Mouse (Mus musculus): ENCODE data around the gene Susd3. TPM values are rescaled to one million over a fixed set of nuclear protein-coding genes. Genes with fewer than 3 reads are reported as not detected.

The Susd3 gene
- total RNA-seq, 2 experiments from 2014 or later = 0.47 to 1.0 TPM

DNA sequence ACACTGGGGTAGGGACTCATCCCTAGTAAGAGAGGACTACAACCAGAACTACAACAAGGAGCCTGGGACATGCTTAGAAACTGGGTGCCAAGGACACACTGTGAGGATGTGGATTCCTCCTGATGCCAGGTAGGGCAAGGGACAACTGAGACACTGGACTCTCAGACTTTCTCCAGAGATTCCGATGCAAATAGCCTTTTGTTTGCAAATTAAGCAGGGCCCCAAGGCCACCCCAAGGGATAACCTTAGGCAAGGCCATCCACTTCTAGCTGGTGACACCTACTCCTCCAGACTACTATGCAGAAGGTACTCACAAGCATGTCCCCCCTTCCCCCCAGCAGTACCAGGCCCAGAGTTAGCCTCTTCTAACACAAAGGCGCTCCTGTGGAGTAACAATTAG, 1.9 kb downstream of the Susd3 start:
- DNase-seq = no peak

DNA sequence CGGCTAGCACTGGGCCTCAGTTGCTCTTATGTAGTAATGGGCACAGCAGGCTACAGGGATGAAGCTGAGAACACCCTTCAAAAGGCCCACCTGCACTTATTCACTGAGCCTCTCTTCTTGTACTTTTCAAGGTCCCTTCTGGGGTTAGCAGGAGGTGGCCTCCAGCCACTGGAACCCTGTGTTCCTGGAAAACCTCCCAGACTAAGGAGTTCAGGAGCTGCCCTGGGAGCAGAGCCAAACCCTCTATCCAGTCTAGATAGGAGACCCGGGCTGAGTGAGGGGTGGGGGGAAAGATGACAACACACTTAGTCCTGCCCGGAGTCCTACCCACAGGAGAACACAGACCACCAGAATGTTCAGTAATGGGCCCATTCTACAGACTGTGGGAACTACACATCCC, 2.5 kb downstream of the Susd3 start:
- no peak for DNase-seq

DNA sequence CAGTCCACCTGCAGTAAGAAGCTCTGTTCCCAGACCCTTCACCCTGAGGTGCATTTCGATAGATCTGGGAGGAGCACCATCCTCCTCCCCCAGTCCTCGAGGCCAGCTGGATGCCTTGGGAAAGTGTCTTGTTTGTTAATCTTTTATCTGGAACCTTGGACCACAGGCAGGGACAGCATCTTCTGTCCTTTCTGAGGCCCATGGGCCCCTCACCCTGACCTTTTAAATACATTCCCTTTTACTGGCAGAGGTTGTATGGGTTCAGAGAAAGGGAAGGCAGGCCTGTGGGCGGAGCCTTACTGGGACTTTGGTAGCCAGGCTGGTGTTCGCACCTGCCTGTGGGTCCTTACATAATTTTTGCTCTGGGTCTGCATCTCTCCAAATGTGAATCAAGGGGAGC, 3.3 kb downstream of the Susd3 start:
- DNase-seq = no peak

DNA sequence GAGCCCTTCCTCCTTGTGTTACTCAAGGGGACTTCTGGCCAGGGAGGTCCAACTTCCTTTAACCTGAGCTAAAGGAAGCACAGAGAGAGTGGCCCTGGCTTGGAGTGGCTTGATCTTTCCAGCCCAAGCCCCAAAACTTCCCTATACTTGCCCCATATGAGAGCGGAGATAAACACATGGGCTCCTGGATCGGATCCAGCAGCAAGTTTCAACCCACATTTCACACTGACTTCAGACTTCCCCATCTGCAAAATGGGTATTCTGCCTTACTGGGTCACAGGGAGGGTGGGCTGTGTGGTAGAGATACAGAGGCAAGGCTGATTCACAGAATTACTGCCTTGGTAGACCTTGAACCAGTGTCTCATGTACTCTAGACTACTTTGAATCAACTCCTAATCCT, 5.0 kb downstream of the Susd3 start:
- no peak for DNase-seq

DNA sequence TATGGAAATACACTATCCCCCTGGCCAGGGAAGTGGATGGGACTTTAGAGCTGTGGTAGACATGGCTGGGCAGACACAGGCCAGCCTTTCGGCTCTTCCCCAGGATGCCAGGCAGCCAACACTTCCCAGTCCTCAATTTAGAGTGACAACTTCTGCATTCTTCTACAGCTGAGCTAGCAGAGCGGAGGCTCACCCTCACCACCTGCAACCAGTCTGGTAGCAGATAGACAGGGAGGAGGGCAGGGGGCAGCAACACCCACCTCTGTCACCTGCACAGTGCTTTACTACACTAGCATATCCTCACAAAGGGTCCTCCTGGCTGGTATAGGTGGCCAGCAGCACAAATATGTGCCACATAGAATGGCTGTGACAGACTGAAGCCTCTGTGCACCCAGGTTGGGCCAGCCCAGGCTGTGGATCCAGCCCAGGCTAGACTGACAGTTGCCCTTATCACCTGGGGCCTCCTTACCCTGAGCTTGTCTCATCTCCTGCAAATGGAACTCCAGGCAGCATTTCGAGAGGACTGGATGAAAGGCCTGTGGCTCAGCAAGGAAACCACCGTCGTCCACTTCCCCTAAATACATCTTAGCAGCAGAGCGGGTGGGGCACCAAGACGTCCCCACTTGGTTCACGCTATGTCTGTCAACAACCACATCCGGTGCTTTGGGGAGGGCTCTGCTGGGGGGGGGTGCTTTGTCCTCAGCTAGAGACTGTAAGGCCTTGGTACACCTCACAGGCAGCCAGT, 6.0 kb downstream of the Susd3 start:
- no peak for DNase-seq

DNA sequence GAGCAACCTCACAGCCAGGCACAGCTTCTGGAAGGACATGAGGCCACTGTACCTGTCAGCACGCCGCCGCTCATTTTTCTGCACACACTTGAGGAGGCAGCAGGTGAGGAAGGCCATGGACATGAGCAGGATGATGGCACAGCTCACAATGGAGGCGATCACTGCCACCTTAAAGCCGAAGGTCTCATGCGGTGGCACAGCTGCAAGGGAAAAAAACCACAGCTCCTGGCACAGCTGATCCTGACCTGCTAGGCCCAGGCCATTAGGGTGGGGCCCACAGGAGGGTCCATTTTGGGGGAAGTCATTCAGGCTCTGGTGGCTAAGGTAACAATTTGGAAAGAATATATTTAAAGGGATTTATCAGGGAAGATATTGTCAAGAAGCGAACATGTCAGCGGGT, 9.8 kb downstream of the Susd3 start:
- no peak for DNase-seq

DNA sequence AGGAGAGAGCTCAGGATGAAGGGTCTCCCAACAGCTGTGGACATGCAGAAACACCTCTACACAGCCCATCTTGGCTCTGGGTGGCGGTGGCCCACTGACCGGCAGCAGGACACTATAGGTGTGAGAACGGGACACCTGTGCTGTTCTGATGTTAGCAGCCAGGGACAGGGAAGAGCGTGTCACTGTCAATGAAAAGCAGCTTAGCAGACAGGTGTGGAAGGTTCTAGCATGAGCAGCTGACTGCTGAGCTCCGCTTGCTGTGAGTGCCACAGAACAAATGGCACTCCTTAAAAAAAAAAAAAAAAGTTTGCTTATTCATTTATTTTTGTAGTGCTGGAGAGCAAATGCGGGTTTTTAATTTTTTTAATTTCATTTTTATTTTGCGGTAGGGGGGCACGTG, 10.9 kb downstream of the Susd3 start:
- no peak for DNase-seq

DNA sequence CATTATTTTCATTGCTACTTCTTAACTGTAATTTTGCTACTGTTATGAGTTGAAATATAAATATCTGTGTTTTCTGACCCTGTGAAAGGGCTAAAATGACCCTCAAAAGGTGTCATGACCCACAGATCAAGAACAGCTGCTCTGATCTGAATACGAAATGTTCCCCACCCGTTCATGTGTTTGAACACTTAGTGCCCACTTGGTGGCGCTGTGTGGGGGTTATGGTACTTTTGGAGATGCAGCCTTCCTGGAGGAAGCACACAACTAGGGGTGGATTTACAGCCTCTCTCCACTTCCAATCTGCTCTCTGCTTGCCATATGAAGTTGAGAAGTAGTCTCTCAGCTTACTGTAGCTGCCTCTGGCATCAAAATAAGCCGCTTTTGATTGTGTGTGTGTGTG, 13.8 kb downstream of the Susd3 start:
- DNase-seq = no peak

DNA sequence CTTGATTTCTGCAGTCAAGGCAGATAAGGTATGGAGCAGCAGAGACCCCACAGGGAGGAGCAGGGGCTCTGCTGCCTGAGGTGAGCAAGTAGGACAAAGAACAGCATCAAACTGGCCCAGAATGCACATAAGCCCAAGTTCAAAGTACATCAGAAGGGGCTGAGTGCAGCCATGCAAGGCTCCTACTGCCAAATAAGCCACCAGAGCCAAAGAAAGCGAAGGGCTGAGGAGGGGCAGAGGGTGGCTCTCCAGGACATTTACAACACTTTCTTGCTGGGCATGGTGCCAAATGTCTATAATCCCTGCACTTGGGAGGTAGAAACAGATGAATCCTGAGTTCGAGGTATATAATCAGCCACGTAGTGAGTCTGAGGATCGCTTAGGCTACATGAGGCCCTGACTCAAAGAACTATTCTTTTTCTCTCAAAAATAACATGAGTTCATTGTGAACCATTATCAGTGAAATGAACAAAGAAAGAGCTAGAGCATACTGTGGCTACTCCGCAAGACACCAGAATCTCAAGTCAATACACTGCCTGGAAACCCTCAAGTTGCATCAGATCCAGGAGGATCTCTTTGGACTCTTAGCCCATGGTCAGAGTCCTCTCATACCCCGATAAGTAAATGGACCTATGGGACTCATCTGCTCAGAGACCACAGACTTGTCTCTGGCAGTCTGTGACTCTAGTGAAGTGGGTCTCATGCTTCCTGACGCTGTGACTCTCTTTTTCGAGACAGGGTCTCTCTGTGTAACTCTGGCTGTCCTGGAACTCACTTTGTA, 14.5 kb downstream of the Susd3 start:
- no peak for DNase-seq

DNA sequence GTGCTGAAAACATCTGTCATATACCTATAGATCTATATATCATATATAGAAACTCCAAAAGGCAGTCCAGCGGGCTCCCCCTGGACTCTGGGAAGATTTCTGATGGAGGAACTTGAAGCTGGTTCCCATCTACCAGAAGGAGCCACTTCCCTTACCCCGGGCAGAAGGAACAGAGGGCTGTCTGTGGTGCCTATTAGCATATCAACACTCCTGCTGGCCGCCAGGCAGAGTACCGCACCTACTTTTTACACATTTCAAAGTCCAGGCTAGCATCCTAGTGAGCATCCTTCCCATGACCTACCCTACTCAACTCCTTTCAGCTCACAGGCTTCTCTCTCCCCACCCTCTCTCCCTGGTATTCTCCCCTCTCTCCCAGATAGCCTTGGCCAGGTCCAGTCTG, 22.9 kb downstream of the Susd3 start:
- no peak for DNase-seq

DNA sequence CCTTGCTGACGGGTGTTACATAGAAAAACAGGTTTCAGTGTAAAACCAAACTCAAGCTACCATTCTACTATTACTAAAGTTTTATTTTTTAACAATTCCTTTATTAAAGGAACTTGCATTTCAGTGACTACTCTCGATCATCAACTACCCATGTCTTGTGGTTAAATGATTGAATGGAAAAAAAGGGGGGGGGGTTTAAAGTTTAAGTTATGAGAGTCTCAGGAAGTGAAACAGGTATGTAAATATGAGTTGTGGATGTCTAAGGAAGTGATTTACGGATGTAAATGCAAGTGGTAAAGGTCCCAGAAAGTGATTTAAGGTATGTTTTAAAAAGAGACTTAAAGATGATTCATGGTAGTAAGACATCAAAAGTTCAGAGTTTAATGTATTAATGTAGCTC, 23.3 kb downstream of the Susd3 start:
- no peak for DNase-seq

DNA sequence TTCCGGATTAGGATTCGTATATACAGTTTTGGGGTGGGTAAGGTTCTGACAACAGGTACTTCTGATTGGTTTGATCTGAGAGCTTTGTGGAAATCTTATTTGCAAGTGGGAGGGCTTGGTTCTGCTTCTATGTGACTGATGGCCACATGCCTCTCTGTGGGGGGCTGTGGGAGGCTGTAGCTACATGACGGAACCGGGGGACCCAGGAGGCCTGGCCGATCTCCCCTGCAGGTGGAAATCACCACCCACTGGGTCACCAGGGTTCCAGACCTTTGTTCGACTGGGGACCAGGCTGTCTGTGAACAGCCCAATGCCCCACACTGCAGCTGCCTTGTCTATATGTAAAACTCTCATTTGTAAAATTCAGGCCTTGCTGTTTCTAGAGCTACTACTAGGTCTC, 23.8 kb downstream of the Susd3 start:
- DNase-seq = no peak

DNA sequence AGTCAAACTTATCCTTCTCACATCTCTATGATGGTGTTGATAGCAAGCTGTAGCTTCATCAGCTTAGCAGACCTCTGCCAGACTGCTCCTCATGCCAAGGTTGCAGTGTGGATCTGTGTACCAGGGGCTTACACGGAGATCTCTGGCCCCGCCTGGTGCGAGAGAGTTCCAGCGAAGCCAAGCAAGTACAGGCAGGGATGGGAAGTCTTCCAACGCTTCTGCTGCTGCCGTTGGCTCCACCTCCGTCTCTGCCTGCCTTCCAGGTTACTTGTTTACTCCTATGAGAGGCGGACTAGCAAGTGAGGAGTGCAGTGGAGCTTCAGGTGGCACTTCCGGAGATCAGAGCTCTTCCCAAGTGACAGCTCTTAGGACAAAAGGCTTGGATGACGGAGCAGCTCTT, 24.2 kb downstream of the Susd3 start:
- DNase-seq = no peak

DNA sequence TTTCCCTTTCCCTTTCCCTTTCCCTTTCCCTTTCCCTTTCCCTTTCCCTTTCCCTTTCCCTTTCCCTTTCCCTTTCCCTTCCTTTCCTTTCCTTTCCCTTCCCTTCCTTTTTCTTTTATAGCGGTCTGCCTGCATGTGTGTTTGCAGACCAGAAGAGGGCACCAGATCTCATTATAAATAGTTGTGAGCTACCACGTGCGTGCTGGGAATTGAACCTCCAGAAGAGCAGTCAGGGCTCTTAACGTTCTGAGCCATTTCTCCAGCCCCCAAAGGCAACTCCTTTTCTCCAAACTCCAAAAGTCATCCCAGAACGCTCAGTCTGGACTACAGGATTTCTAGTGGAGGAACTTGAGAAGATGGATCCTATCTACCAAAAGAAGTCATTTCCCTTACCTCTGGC, 27.6 kb downstream of the Susd3 start:
- DNase-seq = no peak

DNA sequence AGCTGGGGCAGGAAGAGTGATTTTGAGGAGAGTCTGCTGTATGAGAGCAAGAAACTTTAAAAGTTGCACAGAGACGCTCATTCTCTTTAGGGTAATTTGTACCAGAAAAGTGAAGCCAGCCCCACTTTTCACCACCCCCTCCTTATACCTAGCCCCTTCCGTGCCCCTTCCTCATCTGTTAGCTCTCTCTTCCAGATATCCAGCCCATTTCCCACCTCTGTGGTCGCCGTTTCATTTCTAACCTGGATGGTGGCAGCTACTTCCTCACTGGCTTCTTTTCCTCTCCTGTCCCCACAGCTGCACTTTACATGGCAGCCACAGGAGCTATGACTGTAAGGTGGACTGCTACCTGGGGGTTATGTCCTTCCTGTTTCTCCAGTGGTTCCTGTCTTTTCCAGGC, 29.1 kb downstream of the Susd3 start:
- DNase-seq = no peak

DNA sequence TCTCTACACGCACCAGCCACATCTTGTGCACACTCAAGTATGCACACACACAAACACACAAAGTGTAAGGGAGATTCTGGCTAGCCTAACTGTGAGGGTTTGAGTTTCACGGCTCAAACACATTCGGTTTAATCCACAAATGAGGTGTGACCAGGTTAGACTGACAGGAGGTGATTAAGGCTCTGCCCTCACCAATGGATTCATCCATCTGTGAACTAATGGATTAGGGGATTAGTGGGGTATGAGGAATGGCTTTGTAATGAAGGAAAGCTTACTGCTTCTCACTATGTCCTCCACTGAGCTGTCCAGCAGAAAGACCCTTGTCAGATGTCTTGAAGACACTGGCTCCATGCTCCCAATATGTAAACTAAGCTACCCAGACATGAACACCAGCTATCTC, 29.9 kb downstream of the Susd3 start:
- DNase-seq = no peak

DNA sequence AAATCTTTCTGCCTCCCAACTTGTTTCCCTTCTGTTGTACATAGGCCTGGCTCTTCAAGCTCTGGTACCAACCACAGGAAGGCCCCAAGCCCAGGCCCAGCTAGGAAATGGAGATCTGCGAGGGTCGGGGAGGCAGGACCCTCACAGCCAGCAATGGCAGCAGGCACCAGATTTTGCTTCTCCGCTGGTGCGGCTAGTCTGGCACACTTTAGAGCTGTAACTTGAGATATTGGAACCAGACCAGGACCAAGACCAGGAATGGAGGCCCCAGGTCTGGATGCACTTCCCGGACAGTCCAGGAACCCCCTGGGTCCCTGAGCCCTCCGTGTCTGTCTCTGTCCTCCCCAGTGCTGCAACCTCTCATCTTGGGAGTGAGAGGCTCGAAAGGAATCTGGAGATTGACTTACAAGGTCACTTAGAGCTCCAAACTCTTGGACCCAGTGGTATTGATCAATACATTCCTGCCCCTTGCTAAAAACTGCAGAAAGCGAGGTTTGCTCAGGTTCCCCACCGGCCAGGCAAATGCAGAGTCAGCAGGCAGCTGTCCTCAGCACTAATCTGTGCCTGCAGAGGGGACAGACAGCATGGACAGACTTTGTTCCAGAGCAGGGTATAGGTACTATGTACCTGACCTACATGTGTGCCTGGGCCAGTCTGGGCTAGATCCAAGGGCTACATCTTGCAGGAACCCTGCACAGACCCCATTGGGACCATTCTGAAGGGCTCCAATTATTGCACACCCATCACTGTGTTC, 31.5 kb downstream of the Susd3 start:
- DNase-seq = no peak

DNA sequence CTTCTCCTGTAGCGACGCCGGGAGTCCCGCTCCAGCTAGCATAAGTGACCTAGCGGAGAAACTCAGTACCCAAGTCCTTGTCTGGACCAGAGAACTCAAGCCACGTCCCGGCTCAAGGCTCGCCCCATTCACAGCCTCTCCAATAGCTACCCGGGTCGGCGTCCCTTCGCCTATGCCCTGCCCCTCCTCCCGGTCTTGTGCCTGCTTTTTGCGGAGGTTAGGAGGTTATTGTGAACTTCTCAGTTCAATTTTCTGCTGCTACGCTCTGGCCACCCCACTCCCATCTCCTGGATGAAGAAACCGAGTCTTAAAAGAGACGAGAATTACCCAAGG, 32.3 kb downstream of the Susd3 start:
- DNase-seq = no peak

DNA sequence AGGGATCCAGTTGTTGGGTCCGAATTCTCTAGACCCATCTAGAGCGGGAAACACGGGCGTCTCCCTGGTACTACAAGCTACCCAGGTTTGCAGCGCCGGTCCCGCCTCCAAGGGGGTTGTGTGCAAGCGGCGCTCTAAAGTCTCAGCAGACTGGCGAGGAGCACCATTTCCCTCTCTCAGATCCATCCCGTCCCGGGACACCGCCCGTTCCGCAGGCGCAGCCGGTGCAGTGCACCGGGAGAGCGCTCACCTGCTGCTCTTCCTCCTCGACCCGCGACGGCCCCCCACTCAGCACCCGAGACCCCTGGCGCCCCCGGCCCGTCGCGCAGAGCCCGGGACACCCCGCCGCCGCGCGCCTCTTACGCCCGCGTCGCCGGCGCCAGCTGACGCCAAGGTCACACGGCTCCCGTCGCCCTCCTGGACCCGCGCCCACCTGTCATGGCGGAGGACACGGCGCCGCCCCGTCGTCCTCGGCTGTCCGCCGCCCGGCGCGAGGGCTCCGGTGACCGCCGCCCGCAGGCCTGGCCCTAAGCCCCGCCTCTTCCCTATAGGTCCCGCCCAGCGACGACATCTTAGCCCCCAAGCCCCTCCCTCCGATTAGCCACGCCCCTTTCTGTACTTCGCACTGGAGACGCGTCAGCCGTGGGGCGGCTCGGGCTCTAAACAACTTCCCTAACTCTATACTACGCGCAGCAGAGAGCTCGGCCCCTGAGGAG, 32.8 kb downstream of the Susd3 start, which contains the start of gene Card19:
TSS of gene Card19 (minus strand) at position 534 of the 716 bp plus-strand sequence.
- DNase-seq = peak; percentile 95

DNA sequence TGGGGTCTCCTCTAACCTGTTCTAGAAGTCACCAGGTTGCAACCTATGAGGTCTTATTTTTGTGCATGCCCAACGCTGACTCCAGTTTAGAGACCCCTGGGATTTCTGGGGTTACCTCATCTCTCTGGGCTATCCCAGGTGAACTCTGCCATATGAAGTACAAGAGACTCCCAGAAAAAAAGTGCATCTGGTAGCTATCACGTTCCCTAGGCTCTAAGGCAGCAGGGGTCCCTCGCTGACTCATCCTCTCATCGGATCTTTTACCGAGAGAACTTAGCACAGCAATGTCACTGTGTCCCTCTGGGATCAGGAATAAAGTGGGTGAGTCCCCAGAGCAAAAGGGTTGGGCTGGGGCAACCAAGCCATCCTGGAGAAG, 33.4 kb downstream of the Susd3 start:
- DNase-seq = no peak

DNA sequence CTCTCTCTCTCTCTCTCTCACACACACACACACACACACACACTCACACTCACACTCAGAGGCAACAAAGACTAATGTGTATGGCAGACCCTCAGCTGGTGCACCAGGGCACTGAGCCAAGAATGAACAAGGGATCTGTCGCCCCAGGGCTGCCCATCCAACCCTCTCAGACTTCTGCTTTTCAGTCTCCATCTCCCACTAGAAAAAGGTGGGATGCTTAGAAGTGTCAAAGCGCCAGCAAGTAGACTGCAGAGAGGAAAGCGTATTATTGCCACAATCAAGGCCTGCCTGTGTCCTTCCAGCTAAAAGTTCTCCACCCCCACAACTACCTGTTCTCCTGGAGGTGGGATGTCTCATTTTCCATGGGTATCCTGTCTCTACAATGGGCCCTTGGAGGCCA, 34.1 kb downstream of the Susd3 start:
- DNase-seq = no peak

DNA sequence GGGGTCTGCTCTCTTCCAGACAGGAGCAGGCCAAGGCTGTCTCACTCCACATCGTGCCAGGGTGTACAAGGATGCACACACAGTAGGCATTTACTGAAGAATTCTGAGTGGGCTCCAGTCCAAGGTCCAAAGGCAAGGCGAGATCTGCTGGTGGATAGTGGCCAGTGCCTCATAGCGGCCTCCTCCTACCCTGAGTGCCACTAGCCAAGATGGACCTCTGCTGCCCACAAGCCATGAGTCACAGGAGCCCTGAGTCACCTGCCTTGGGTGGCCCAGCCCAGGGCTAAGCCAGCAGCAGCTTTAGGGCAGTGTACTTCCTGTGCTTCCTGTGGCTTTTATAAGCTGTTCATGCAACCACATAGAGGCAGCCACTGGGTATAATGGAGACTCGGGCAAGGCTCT, 35.0 kb downstream of the Susd3 start:
- no peak for DNase-seq

All from gastrocnemius, postnatal 10 days (tissue).